ENCODE assay signal across 11 mouse cellular contexts in genomic region chr2:112538783-112539182, GRCm38 (mm10). TPM values are rescaled to one million over a fixed set of nuclear protein-coding genes. Genes with fewer than 3 reads are reported as not detected.
DNase-seq lines count a peak whose midpoint lies in the region; TF ChIP-seq lines count a peak whose summit lies in the region.
"Had no signal": no experiment of that assay in that cellular context is flagged by ENCODE, and none has a peak within 500 bp of the region (broad histone marks: within the 10 kb centered on the region; RNA-seq: fewer than 3 reads in every experiment).

No protein-coding gene starts in this region.

- no peak for TF ChIP-seq EP300 in ES-Bruce4 (IDR thresholded peaks at IDR 0.05; ENCODE audit: insufficient read depth, low read depth, low read length)

- H3K4me3 ChIP-seq in ES-Bruce4 (ENCODE audit: low read depth, low read length) = no peak overlapping the region
- H3K4me3 ChIP-seq: limb, embryonic 12.5 days had no signal

- TF ChIP-seq CTCF in ES-Bruce4 (IDR thresholded peaks at IDR 0.05; ENCODE audit: low read depth, low read length) = peak; percentile 9

- H3K9me3 ChIP-seq in ES-Bruce4 (replicated peaks; ENCODE audit: control insufficient read depth, insufficient read depth, low read length, poor library complexity, severe bottlenecking) = no peaks in the 10 kb centered on the region
- H3K9me3 ChIP-seq: limb, embryonic 12.5 days had no signal

- no peak overlapping the region for H3K27ac ChIP-seq in ES-Bruce4 (ENCODE audit: insufficient read depth, low read length)
- H3K27ac ChIP-seq: limb, embryonic 12.5 days had no signal

- no peaks in the 10 kb centered on the region for H3K4me1 ChIP-seq in ES-Bruce4 (ENCODE audit: control insufficient read depth, insufficient read depth, low read length)
- H3K4me1 ChIP-seq: limb, embryonic 12.5 days had no signal

- TF ChIP-seq POLR2A in ES-Bruce4 (IDR thresholded peaks at IDR 0.05; ENCODE audit: insufficient read depth, low read length) = no peak

- peak; percentile 26 to 72 for DNase-seq in adrenal gland, adult (ENCODE audit: inconsistent age in 2 of 2, low spot score in 1 of 2)
- no peak for DNase-seq in adrenal gland, postnatal 25 days
- DNase-seq in kidney, adult 9 months = peak; percentile 25
- no peak for DNase-seq in kidney, adult 18-20 months
- peak; percentile 24 for DNase-seq in embryo, embryonic 11 days
- no peak for DNase-seq in frontal cortex, postnatal 36 days (ENCODE audit: low spot score in 2 of 2)
- DNase-seq in layer of hippocampus, postnatal 14 days (ENCODE audit: low spot score in 2 of 2) = no peak

- no peaks in the 10 kb centered on the region for H3K27me3 ChIP-seq in ES-Bruce4 (ENCODE audit: control insufficient read depth, insufficient read depth, low read length, poor library complexity, severe bottlenecking)
- H3K27me3 ChIP-seq: limb, embryonic 12.5 days had no signal

- H3K9ac ChIP-seq in ES-Bruce4 (ENCODE audit: low read depth, poor library complexity, severe bottlenecking) = no peak overlapping the region
- H3K9ac ChIP-seq: limb, embryonic 12.5 days had no signal

- no peaks in the 10 kb centered on the region for H3K36me3 ChIP-seq in ES-Bruce4 (ENCODE audit: control insufficient read depth, insufficient read depth, low read length, poor library complexity, severe bottlenecking)
- H3K36me3 ChIP-seq: limb, embryonic 12.5 days had no signal

RNA-seq across cellular contexts. Expression of gene Aven, which starts 46.0 kb away (rescaled TPM):
- 19.2 and 21.4 TPM in 2 replicates for total RNA-seq in adrenal gland, postnatal 25 days (2021)
- polyA plus RNA-seq in ES-Bruce4 (2011; ENCODE audit: insufficient read depth, insufficient read length, low read depth, missing spikeins) = 10.7 and 16.2 TPM in 2 replicates
- 1 to 10 TPM; 7.9 to 8.0 TPM for total RNA-seq in layer of hippocampus, postnatal 14 days (2021)

RNA-seq across cellular contexts. Expression of gene Chrm5, which starts 58.2 kb away (rescaled TPM):
- not detected in 2 replicates for total RNA-seq in adrenal gland, postnatal 25 days (2021)
- polyA plus RNA-seq in ES-Bruce4 (2011; ENCODE audit: insufficient read depth, insufficient read length, low read depth, missing spikeins) = not detected in 2 replicates
- 10 to 100 TPM; 10.3 to 12.4 TPM for total RNA-seq in layer of hippocampus, postnatal 14 days (2021)
- total RNA-seq: neutrophil, adult 5-6 weeks had no signal
- polyA plus RNA-seq: heart, embryonic 16.5 days; limb, embryonic 12.5 days had no signal

Comparison
In these comparisons a context has a peak if more than half of its experiments do, and no peak if none do; other contexts are left out.
1. DNase-seq: peak in adrenal gland, adult (2 of 2), kidney, adult 9 months (single experiment) and embryo, embryonic 11 days (single experiment); none in adrenal gland, postnatal 25 days (single experiment), kidney, adult 18-20 months (single experiment), frontal cortex, postnatal 36 days (0 of 2) and layer of hippocampus, postnatal 14 days (0 of 2).
2. RNA of gene Chrm5, which starts 58.2 kb away (total RNA-seq): 10.3 to 12.4 TPM in layer of hippocampus, postnatal 14 days; not detected in adrenal gland, postnatal 25 days; every median in the first group is over 10 times any median in the second.